Mouse (Mus musculus): ENCODE data around the gene Gm20741.

Gene Gm20741

DNA sequence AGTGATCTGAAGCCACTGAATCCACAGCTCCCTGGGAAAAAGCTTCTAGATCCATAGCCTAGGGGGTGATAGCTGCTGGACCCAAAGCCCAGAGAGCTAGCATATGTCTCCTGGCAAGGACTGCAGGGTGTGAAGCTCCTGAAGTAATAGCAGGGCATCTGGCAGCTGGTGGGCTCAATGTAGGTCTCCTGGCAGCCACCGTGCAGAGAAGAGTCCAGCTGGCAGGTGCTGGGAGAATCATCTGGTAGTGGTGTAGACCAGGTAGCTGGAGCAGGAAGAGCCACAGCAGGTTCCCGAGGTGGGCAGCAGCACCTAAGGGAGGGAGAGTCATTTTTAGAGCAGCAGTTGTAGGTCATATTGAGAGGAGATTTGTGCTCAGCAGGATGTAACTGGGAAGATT is at the start of gene Gm20741:
TSS of gene Gm20741 (minus strand) at position 394 of the 400 bp plus-strand sequence.
- DNase-seq (ENCODE audit: low spot score): no peak

- DNase-seq (ENCODE audit: low spot score): peak; percentile 33
Measured at GRCm38 (mm10) chr16:88851450-88851849, 39.4 kb upstream of the Gm20741 start.

DNA sequence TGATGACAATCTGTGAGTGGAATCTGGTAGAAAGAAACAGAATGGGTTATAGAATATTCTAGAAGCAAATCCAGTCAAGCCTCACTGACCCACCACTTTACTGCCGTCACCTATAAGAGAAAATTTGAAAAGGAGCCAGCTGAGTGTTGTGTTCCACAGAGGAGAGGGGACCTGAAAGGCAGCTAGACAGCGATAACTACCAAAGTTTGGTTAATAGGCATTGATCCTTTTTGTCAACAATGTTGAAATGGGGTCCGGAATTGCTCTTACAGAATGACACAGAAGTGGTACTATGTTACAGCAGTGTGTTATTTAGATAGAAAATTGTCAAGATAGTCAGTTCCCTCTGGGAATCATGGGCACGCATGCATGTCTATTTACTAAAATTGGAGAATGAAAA is 36.5 kb upstream of the Gm20741 start:
- DNase-seq (ENCODE audit: low spot score): no peak

DNA sequence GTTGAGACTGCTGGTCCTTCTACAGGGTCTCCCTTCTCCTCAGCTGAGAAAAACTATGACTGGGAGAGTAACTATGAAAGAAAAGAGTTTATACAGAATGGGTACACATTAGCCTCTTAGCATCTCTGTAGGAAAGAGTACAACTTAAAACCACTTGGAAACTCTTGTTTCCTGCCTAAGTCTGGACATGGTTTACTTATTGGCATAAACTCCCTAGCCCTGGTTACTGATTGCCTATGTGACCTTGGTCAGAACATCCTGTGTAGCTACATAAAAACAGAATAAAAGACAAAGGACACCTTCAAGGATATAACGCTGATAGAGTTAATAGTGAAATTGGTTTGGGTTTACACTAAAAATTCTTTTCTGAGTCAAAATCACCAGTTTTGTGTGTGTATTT is 35.3 kb upstream of the Gm20741 start:
- no peak for DNase-seq (ENCODE audit: low spot score)

GRCm38 (mm10) chr16:88826978-88827377 is 15.0 kb upstream of the Gm20741 start:
- no peak for DNase-seq (ENCODE audit: low spot score)

DNA sequence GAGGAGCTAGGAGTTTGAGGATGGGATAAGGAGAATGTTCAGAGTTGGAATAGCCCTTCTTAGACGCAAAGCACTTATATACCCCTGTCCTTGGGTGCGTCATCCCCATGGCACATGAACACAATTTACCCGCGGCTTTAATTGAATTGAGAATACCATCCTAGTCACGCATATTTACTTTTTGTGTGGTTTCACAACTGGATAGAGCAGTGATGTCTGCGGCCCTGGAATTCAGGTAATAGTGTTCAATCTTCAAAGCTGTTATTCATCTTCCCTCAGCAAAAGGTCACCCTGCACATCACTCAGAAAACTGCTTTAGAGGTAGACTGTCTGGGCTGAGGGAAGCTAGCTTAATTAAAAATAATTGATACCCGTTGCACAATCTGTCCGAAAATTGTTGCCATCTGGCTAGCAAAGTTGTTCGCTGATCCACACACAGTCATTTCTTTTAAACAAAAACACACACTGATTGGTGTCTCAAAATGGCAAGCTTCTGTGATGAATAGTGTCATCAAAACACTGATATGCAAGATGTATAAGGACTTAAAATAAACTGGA is 14.2 kb upstream of the Gm20741 start, which contains the start of gene Krtap14:
TSS of gene Krtap14 (minus strand) at position 51 of the 558 bp plus-strand sequence.
- DNase-seq (ENCODE audit: low spot score): no peak

- no peak for DNase-seq (ENCODE audit: low spot score)
Measured at GRCm38 (mm10) chr16:88823736-88824135, 11.7 kb upstream of the Gm20741 start.

- DNase-seq (ENCODE audit: low spot score): no peak
Measured at GRCm38 (mm10) chr16:88820066-88820465, 8.0 kb upstream of the Gm20741 start, which contains the start of gene Krtap15. Gene Krtap15, plus strand, starts transcription at chr16:88820215.

DNA sequence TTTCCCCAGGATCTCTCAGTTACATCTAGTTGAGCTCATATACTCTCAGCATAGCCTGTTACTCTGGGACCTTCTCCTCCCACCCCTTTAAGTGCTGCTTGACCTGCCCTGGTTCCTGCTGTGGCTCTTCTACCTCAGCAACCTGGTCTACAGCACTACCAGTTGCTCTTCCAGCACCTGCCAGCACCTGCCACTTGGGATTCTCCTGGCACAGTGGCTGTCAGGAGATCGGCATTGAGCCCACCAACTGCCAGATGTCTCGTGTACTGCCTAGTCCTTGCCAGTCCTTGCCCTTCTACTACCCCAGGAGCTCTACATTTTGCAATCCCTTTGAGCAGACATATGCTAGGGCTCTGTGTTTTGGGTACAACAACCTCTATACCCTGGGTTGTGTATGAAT is 25.2 kb downstream of the Gm20741 start:
- no peak for DNase-seq (ENCODE audit: low spot score)

DNA sequence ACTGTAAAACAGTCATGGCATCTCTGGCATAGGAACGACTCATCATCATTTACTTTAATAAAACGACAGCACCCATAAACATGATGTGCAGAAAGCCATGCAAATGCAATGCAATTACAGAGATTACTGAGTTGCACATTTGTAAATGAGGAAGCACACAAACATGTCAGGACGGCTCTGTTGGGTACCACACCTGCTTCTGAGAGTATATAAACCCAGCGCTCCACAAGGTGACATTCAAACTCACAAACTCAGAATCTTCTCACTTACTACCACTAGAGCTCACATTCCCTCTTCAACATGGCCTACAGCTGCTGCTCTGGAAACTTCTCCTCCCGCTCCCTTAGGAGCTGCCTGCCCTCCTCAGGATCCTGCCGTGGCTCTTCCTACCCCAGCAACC is 34.4 kb downstream of the Gm20741 start, which contains the start of gene Gm5965:
TSS of gene Gm5965 (plus strand) at position 301 of the 400 bp plus-strand sequence.
- DNase-seq (ENCODE audit: low spot score): no peak

GRCm38 (mm10) chr16:88774106-88774505 is 37.9 kb downstream of the Gm20741 start, which contains the start of gene 2310057N15Rik:
Gene 2310057N15Rik, minus strand, starts transcription at chr16:88774206.
- no peak for DNase-seq (ENCODE audit: low spot score)
